Comparison of ENCODE assay signal across 21 mouse cellular contexts in the genomic region with DNA sequence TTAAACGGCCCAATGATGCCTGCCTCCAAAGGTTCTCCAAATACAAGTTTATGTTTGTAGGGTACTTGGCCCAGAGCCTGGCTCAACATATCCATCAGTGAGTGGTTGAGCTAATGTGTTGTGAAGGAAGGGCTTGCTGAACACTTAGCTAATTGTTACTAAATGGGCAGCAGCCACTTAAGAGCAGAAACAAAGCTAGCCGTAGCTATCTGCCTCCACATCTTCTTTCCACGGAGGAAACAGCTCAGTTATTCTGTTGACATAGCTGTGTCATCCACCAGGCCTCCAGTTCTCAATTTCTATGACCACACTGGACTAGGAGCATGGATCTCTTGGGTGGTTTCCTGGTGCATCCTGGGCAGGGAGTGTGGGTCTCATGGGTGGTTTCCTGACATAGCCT.
"Had no signal": no experiment of that assay in that cellular context is flagged by ENCODE, and none has a peak within 500 bp of the region (broad histone marks: within the 10 kb centered on the region; RNA-seq: fewer than 3 reads in every experiment).

No protein-coding gene starts in this region.

- H3K4me3 ChIP-seq: limb, embryonic 12.5 days; limb, embryonic 15.5 days; midbrain, embryonic 13.5 days; myocyte; neural tube, embryonic 13.5 days; stomach, embryonic 15.5 days had no signal

- H3K4me1 ChIP-seq: stomach, embryonic 15.5 days had no signal

- H3K27ac ChIP-seq: limb, embryonic 12.5 days; limb, embryonic 15.5 days; liver, embryonic 14.5 days; macrophage; midbrain, embryonic 13.5 days; neural tube, embryonic 13.5 days; stomach, embryonic 15.5 days had no signal

- H3K9ac ChIP-seq: limb, embryonic 12.5 days; limb, embryonic 15.5 days; liver, embryonic 14.5 days; liver, postnatal 0 days; lung, embryonic 14.5 days; midbrain, embryonic 13.5 days; neural tube, embryonic 13.5 days; stomach, embryonic 15.5 days had no signal

- DNase-seq: kidney, adult 11 months; kidney, adult 9 months; kidney, postnatal 14 days; kidney, postnatal 4 days; left cerebral cortex, postnatal 4 days; liver, postnatal 0 days; lung, embryonic 14.5 days; right cerebral cortex, postnatal 25 days; spleen, adult 18-20 months; thymus, adult 18-20 months had no signal

- ATAC-seq: liver, postnatal 0 days; lung, postnatal 0 days; midbrain, embryonic 13.5 days; midbrain, embryonic 16.5 days had no signal

- H3K9me3 ChIP-seq: limb, embryonic 12.5 days; limb, embryonic 15.5 days; midbrain, embryonic 13.5 days; neural tube, embryonic 13.5 days; stomach, embryonic 15.5 days had no signal

- H3K27me3 ChIP-seq: limb, embryonic 12.5 days; limb, embryonic 15.5 days; neural tube, embryonic 13.5 days; stomach, embryonic 15.5 days had no signal

- H3K36me3 ChIP-seq: limb, embryonic 12.5 days; limb, embryonic 15.5 days; midbrain, embryonic 13.5 days; neural tube, embryonic 13.5 days; stomach, embryonic 15.5 days had no signal

- H3K4me2 ChIP-seq: limb, embryonic 12.5 days; limb, embryonic 15.5 days; liver, embryonic 11.5 days; lung, embryonic 14.5 days; midbrain, embryonic 13.5 days; neural tube, embryonic 13.5 days; stomach, embryonic 15.5 days had no signal
